Mouse (Mus musculus) lung, postnatal 25 days (tissue): Measurements from ENCODE around the gene Smim15.

ENCODE experiments used
- DNase-seq: peaks from one replicate; pipeline ENCODE4 v3.0.0; 2022; ENCODE audit warnings: low spot score

Gene Smim15

GRCm38 (mm10) chr13:108044222-108044941 is at the start of gene Smim15:
Gene Smim15 (plus strand): TSS chr13:108044446.
- peak; percentile 90 for DNase-seq

- no peak for DNase-seq
Observed at GRCm38 (mm10) chr13:107995211-107995610, 49.0 kb upstream of the Smim15 start.

- no peak for DNase-seq
Observed at GRCm38 (mm10) chr13:107996301-107996700, 47.9 kb upstream of the Smim15 start.

GRCm38 (mm10) chr13:108007861-108008260 is 36.4 kb upstream of the Smim15 start:
- no peak for DNase-seq

GRCm38 (mm10) chr13:108013110-108013509 is 31.1 kb upstream of the Smim15 start:
- no peak for DNase-seq

GRCm38 (mm10) chr13:108013839-108014238 is 30.4 kb upstream of the Smim15 start:
- DNase-seq: no peak

GRCm38 (mm10) chr13:108015166-108015565 is 29.1 kb upstream of the Smim15 start:
- no peak for DNase-seq

GRCm38 (mm10) chr13:108017349-108017748 is 26.9 kb upstream of the Smim15 start:
- DNase-seq: no peak

GRCm38 (mm10) chr13:108025802-108026201 is 18.4 kb upstream of the Smim15 start:
- DNase-seq: no peak

GRCm38 (mm10) chr13:108032789-108033188 is 11.5 kb upstream of the Smim15 start:
- DNase-seq: no peak

- DNase-seq: no peak
Observed at GRCm38 (mm10) chr13:108039375-108039774, 4.9 kb upstream of the Smim15 start.

- no peak for DNase-seq
Observed at GRCm38 (mm10) chr13:108039902-108040301, 4.3 kb upstream of the Smim15 start.

- DNase-seq: no peak
Observed at GRCm38 (mm10) chr13:108040451-108040850, 3.8 kb upstream of the Smim15 start.

- DNase-seq: peak; percentile 79
Observed at GRCm38 (mm10) chr13:108041358-108041757, 2.9 kb upstream of the Smim15 start.

- peak; percentile 71 for DNase-seq
Observed at GRCm38 (mm10) chr13:108043431-108044221, 620 bp upstream of the Smim15 start.

GRCm38 (mm10) chr13:108045646-108046045 is 1.4 kb downstream of the Smim15 start:
- no peak for DNase-seq

GRCm38 (mm10) chr13:108046071-108046470 is 1.8 kb downstream of the Smim15 start:
- DNase-seq: no peak

GRCm38 (mm10) chr13:108046891-108047290 is 2.6 kb downstream of the Smim15 start:
- no peak for DNase-seq

- DNase-seq: no peak
Observed at GRCm38 (mm10) chr13:108047364-108047763, 3.1 kb downstream of the Smim15 start.

GRCm38 (mm10) chr13:108056896-108057295 is 12.7 kb downstream of the Smim15 start:
- DNase-seq: no peak

- no peak for DNase-seq
Observed at GRCm38 (mm10) chr13:108060286-108060885, 16.1 kb downstream of the Smim15 start.

GRCm38 (mm10) chr13:108060936-108061578 is 16.8 kb downstream of the Smim15 start:
- DNase-seq: no peak
